Mouse (Mus musculus): ENCODE data around the gene Srrm1. TPM values are rescaled to one million over a fixed set of nuclear protein-coding genes. Genes with fewer than 3 reads are reported as not detected.
"Not testable (repeated sequence)": the region's sequence is repeated elsewhere in the genome, so short reads cannot be mapped to it uniquely, and the experiment has no call there.

Gene Srrm1
- polyA plus RNA-seq, 1 experiment from 2014 or later = 108 TPM

- Histone ChIP-seq H3K4me2 (replicated peaks; ENCODE audit: low read depth, low read length) (peak overlapping the region; percentile 19), H3K4me3 (ENCODE audit: low read depth, low read length) (no peak overlapping the region), H3K9me3 (ENCODE audit: low read length) (no peaks in the 10 kb centered on the region), H3K4me1 (ENCODE audit: insufficient read depth, low read depth, low read length) (peaks cover 28% of the 10 kb centered on the region), H3K36me3 (ENCODE audit: insufficient read depth, low read length) (no peaks in the 10 kb centered on the region), H3K9ac (replicated peaks; ENCODE audit: low read depth) (no peak overlapping the region), H3K27ac (ENCODE audit: low read length) (peak overlapping the region; percentile 84), H3K27me3 (replicated peaks; ENCODE audit: insufficient read depth, low read length) (no peaks in the 10 kb centered on the region)
- peak; percentile 94 for DNase-seq (ENCODE audit: low spot score)
- TF ChIP-seq CTCF (IDR thresholded peaks at IDR 0.05) (no peak), EP300 (IDR thresholded peaks at IDR 0.05) (peak; percentile 96)
- peak; percentile 90 for ATAC-seq
- 12% methylated on average over 16 of the region's 16 CpGs for WGBS
These were observed 66.2 kb downstream of the Srrm1 start for GRCm38 (mm10) chr4:135286833-135287395.

GRCm38 (mm10) chr4:135286033-135286622, 67.0 kb downstream of the Srrm1 start:
- Histone ChIP-seq H3K4me2 (replicated peaks; ENCODE audit: low read depth, low read length) (no peak overlapping the region), H3K9me3 (ENCODE audit: low read length) (no peaks in the 10 kb centered on the region), H3K9ac (replicated peaks; ENCODE audit: low read depth) (no peak overlapping the region), H3K27ac (ENCODE audit: low read length) (peak overlapping the region; percentile 84), H3K4me1 (ENCODE audit: insufficient read depth, low read depth, low read length) (peaks cover 23% of the 10 kb centered on the region), H3K4me3 (ENCODE audit: low read depth, low read length) (no peak overlapping the region), H3K36me3 (ENCODE audit: insufficient read depth, low read length) (no peaks in the 10 kb centered on the region), H3K27me3 (replicated peaks; ENCODE audit: insufficient read depth, low read length) (no peaks in the 10 kb centered on the region)
- no peak for ATAC-seq
- peak; percentile 19 for DNase-seq (ENCODE audit: low spot score)
- no peak for TF ChIP-seq CTCF (IDR thresholded peaks at IDR 0.05)
- TF ChIP-seq EP300 (IDR thresholded peaks at IDR 0.05) = no peak
- WGBS = 45% methylated on average over 12 of the region's 12 CpGs

GRCm38 (mm10) chr4:135285436-135285835, 67.7 kb downstream of the Srrm1 start:
- ATAC-seq (peak; percentile 15; the same call in 1 of the 2 replicates), DNase-seq (ENCODE audit: low spot score) (peak; percentile 86)
- no peak overlapping the region for H3K4me3 ChIP-seq (ENCODE audit: low read depth, low read length)
- no peaks in the 10 kb centered on the region for H3K27me3 ChIP-seq (replicated peaks; ENCODE audit: insufficient read depth, low read length)
- peak overlapping the region; percentile 84 for H3K27ac ChIP-seq (ENCODE audit: low read length)
- no peak overlapping the region for H3K9ac ChIP-seq (replicated peaks; ENCODE audit: low read depth)
- WGBS = 47% methylated on average over 8 of the region's 8 CpGs
- TF ChIP-seq EP300 (IDR thresholded peaks at IDR 0.05) (no peak), CTCF (IDR thresholded peaks at IDR 0.05) (no peak)
- H3K4me2 ChIP-seq (replicated peaks; ENCODE audit: low read depth, low read length) = no peak overlapping the region
- H3K36me3 ChIP-seq (ENCODE audit: insufficient read depth, low read length) = no peaks in the 10 kb centered on the region
- H3K4me1 ChIP-seq (ENCODE audit: insufficient read depth, low read depth, low read length) = peaks cover 23% of the 10 kb centered on the region
- H3K9me3 ChIP-seq (ENCODE audit: low read length) = no peaks in the 10 kb centered on the region

GRCm38 (mm10) chr4:135283875-135284274, 69.2 kb downstream of the Srrm1 start:
- no peaks in the 10 kb centered on the region for H3K27me3 ChIP-seq (replicated peaks; ENCODE audit: insufficient read depth, low read length)
- no peak for DNase-seq (ENCODE audit: low spot score)
- no peak overlapping the region for H3K4me3 ChIP-seq (ENCODE audit: low read depth, low read length)
- no peaks in the 10 kb centered on the region for H3K9me3 ChIP-seq (ENCODE audit: low read length)
- H3K27ac ChIP-seq (ENCODE audit: low read length) = no peak overlapping the region
- ATAC-seq = no peak
- H3K4me2 ChIP-seq (replicated peaks; ENCODE audit: low read depth, low read length) = no peak overlapping the region
- H3K36me3 ChIP-seq (ENCODE audit: insufficient read depth, low read length) = no peaks in the 10 kb centered on the region
- H3K4me1 ChIP-seq (ENCODE audit: insufficient read depth, low read depth, low read length) = peaks cover 23% of the 10 kb centered on the region
- 84% methylated on average over 7 of the region's 7 CpGs for WGBS
- TF ChIP-seq EP300 (IDR thresholded peaks at IDR 0.05) = no peak
- peak; percentile 32; the same call in 1 of the 2 replicates for TF ChIP-seq CTCF (IDR thresholded peaks at IDR 0.05)
- H3K9ac ChIP-seq (replicated peaks; ENCODE audit: low read depth) = no peak overlapping the region

GRCm38 (mm10) chr4:135283417-135283816, 69.7 kb downstream of the Srrm1 start:
- ATAC-seq = no peak
- Histone ChIP-seq H3K36me3 (ENCODE audit: insufficient read depth, low read length) (no peaks in the 10 kb centered on the region), H3K4me2 (replicated peaks; ENCODE audit: low read depth, low read length) (no peak overlapping the region), H3K9ac (replicated peaks; ENCODE audit: low read depth) (no peak overlapping the region), H3K27me3 (replicated peaks; ENCODE audit: insufficient read depth, low read length) (no peaks in the 10 kb centered on the region), H3K27ac (ENCODE audit: low read length) (no peak overlapping the region), H3K9me3 (ENCODE audit: low read length) (no peaks in the 10 kb centered on the region), H3K4me1 (ENCODE audit: insufficient read depth, low read depth, low read length) (peaks cover 23% of the 10 kb centered on the region), H3K4me3 (ENCODE audit: low read depth, low read length) (no peak overlapping the region)
- 59% methylated on average over 4 of the region's 4 CpGs for WGBS
- TF ChIP-seq CTCF (IDR thresholded peaks at IDR 0.05) (no peak), EP300 (IDR thresholded peaks at IDR 0.05) (no peak)
- DNase-seq (ENCODE audit: low spot score) = no peak

- H3K27me3 ChIP-seq (replicated peaks; ENCODE audit: insufficient read depth, low read length) = no peaks in the 10 kb centered on the region
- H3K9me3 ChIP-seq (ENCODE audit: low read length) = no peaks in the 10 kb centered on the region
- H3K4me1 ChIP-seq (ENCODE audit: insufficient read depth, low read depth, low read length) = peaks cover 20% of the 10 kb centered on the region
- H3K9ac ChIP-seq (replicated peaks; ENCODE audit: low read depth) = no peak overlapping the region
- ATAC-seq = no peak
- H3K27ac ChIP-seq (ENCODE audit: low read length) = 0 out of 2 replicates have a peak overlapping the region, but pooled peaks have one; percentile 20
- no peak overlapping the region for H3K4me2 ChIP-seq (replicated peaks; ENCODE audit: low read depth, low read length)
- H3K36me3 ChIP-seq (ENCODE audit: insufficient read depth, low read length) = no peaks in the 10 kb centered on the region
- no peak overlapping the region for H3K4me3 ChIP-seq (ENCODE audit: low read depth, low read length)
- 40% methylated on average over 13 of the region's 13 CpGs for WGBS
- peak; percentile 60 for DNase-seq (ENCODE audit: low spot score)
- peak; percentile 31; the same call in 1 of the 2 replicates for TF ChIP-seq EP300 (IDR thresholded peaks at IDR 0.05)
- TF ChIP-seq CTCF (IDR thresholded peaks at IDR 0.05) = peak; percentile 37
These were observed 70.3 kb downstream of the Srrm1 start for GRCm38 (mm10) chr4:135282651-135283290.

GRCm38 (mm10) chr4:135280016-135280415, 73.1 kb downstream of the Srrm1 start:
- ATAC-seq; H3K4me1 ChIP-seq (ENCODE audit: insufficient read depth, low read depth, low read length); H3K9ac ChIP-seq (replicated peaks; ENCODE audit: low read depth); DNase-seq (ENCODE audit: low spot score); H3K27me3 ChIP-seq (replicated peaks; ENCODE audit: insufficient read depth, low read length); H3K36me3 ChIP-seq (ENCODE audit: insufficient read depth, low read length); H3K4me2 ChIP-seq (replicated peaks; ENCODE audit: low read depth, low read length); H3K4me3 ChIP-seq (ENCODE audit: low read depth, low read length); H3K27ac ChIP-seq (ENCODE audit: low read length); H3K9me3 ChIP-seq (ENCODE audit: low read length): not testable (repeated sequence)
- WGBS = 62% methylated on average over 2 of the region's 2 CpGs

All from lung, postnatal 0 days (tissue).